Mouse (Mus musculus): ENCODE data around the gene Fat3. TPM values are rescaled to one million over a fixed set of nuclear protein-coding genes. Genes with fewer than 3 reads are reported as not detected.

Gene Fat3
- total RNA-seq, 2 experiments from 2014 or later = not detected

- no peak for ATAC-seq (replicated peaks; ENCODE audit: poor library complexity, severe bottlenecking)
These were observed 341.7 kb downstream of the Fat3 start for GRCm38 (mm10) chr9:16159366-16159765.

- ATAC-seq (replicated peaks; ENCODE audit: poor library complexity, severe bottlenecking) = no peak
These were observed 347.5 kb downstream of the Fat3 start for GRCm38 (mm10) chr9:16153580-16153930.

- no peak for ATAC-seq (replicated peaks; ENCODE audit: poor library complexity, severe bottlenecking)
These were observed 348.1 kb downstream of the Fat3 start for GRCm38 (mm10) chr9:16152756-16153579.

GRCm38 (mm10) chr9:16150046-16150445 is 351.0 kb downstream of the Fat3 start:
- ATAC-seq (replicated peaks; ENCODE audit: poor library complexity, severe bottlenecking) = no peak

GRCm38 (mm10) chr9:16147735-16148134 is 353.4 kb downstream of the Fat3 start:
- ATAC-seq (replicated peaks; ENCODE audit: poor library complexity, severe bottlenecking) = no peak

DNA sequence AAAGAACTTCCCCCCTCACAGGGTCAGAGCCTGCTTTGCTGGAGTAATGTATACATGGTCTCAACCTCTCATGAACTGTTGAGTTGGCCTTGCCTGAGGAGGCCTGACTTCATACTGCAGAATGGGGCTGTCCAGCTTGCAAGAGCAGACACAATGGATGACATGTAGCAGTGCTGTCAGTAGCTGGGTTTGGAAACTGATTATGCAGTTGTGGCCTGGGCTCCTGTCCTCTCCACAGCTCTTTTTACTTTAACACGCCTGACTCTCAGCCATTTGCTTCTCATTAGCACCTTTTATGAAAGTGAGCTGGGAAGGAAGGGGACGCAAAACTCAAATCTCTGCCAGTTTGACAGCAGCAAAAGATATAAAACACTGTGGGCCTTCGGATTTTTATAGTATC is 356.4 kb downstream of the Fat3 start:
- no peak for ATAC-seq (replicated peaks; ENCODE audit: poor library complexity, severe bottlenecking)

DNA sequence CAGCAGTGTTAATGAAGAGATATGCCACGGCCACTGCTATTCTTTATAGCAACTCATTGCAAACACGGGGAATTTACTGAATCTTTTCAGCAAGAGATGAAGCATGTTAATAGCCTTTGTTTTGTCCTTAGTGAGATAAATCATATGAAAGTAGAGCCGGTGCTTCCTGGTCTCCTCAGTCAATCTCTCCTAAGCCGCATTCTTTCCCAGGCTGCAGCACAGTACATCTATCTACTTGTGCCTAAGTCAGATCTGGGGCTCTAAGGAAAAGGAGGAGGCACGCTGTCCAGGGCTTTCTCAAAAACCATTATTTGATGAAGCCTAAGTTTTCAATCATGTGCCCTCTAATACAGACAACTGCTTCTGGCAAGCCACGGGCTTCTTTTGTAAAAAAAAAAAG is 361.8 kb downstream of the Fat3 start:
- no peak for ATAC-seq (replicated peaks; ENCODE audit: poor library complexity, severe bottlenecking)

GRCm38 (mm10) chr9:16133098-16133497 is 368.0 kb downstream of the Fat3 start:
- no peak for ATAC-seq (replicated peaks; ENCODE audit: poor library complexity, severe bottlenecking)

DNA sequence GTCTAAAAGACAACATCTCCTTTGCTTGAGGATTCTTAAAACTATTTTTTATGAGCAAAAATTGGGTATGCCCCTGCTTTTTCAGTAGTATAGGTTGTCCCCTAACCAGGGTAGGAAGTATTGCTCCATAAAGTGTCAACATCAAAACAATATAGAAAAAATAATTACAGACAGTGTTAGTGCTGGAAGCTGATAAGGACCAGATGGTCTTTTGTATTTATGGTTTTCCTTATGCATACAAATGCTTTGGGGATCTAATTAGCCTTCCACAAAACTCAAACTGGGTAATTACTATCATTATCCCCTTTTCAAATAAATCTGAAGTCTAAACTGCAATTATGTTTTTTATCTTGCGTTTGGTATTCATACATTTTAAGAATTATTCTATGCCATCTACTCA is 368.5 kb downstream of the Fat3 start:
- no peak for ATAC-seq (replicated peaks; ENCODE audit: poor library complexity, severe bottlenecking)

- ATAC-seq (replicated peaks; ENCODE audit: poor library complexity, severe bottlenecking) = no peak
These were observed 379.3 kb downstream of the Fat3 start for GRCm38 (mm10) chr9:16121756-16122155.

DNA sequence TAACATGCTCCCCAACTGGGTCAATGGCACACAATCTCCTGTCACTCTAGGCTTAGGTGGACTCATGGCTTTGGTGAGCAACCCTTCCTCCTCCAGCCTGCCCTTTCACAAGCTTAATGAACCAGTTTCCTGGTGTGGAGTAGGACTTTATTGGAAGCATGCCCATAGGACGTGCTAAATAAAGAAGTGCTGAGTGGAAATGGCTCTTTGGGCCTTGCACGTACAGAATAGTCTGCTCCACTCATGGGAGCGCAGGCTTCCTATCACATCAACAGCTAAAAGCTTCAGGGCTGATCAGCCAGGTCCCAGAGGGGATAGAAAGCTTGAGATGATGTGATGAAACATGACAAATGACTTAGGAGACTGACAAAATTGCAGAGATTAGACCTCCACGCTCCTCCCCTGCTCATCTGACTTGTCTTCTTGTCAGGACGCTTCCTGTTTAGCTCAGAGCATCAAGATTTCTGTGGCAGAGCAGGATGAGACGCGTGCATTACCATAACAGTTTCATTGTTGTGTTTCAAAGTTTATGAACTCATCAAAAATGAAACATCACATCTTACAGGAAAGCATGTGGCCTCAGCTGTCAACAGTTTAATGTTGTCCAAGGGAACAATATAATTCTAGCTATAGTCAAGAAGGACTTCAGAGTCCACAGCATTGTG is 386.1 kb downstream of the Fat3 start:
- ATAC-seq (replicated peaks; ENCODE audit: poor library complexity, severe bottlenecking) = no peak

- peak; percentile 84 for ATAC-seq (replicated peaks; ENCODE audit: poor library complexity, severe bottlenecking)
These were observed 387.0 kb downstream of the Fat3 start for GRCm38 (mm10) chr9:16113936-16114642.

GRCm38 (mm10) chr9:16107900-16108299 is 393.2 kb downstream of the Fat3 start:
- ATAC-seq (replicated peaks; ENCODE audit: poor library complexity, severe bottlenecking) = no peak

DNA sequence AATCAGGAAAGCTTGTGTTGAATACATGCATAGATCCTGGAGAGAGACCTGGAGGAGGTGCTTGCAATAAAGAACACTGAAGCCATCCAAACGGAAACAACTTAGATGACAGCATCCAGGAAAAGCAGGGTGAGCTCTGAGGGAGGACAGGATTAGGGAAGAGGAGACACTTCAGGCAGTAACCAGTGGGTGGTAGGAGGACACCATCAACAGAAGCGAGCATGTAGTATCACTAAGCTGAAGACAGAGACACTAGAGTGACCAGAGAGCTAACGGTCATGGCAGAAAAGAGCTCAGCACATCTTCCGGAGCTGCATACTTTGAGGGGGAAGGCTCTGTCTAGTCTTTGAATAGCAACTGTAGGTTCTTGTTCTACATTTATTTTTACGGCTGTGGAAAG is 393.7 kb downstream of the Fat3 start:
- no peak for ATAC-seq (replicated peaks; ENCODE audit: poor library complexity, severe bottlenecking)

- ATAC-seq (replicated peaks; ENCODE audit: poor library complexity, severe bottlenecking) = no peak
These were observed 402.5 kb downstream of the Fat3 start for GRCm38 (mm10) chr9:16098553-16098952.

DNA sequence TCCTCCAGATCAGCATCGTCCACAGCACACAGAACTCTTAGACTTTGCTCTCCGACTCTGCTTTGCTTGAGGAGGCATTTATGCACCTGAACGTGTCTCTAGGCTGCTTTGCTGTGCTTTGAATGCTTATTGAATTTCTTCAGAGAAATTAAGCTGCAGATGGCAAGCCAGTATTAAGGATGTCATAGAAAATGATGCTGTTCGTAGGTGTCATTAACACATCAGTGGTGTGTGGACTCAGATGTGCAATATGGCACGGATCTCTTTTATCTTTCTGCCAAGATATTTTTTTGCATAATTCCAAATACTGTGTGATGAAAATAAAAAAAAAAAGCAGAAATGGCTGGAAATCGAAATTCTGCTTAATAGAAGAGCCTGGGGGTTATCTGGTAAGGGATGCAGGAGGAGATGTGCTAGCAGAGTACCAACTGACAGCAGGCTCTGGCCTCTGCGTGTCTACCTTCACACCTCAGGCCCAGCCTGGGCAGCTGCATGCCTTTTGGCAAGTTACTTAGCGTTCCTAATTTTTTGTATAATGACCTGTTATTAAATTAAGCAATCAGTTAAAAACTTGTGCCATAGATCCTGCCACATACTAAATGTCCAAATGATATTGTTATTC is 407.9 kb downstream of the Fat3 start:
- ATAC-seq (replicated peaks; ENCODE audit: poor library complexity, severe bottlenecking) = no peak

DNA sequence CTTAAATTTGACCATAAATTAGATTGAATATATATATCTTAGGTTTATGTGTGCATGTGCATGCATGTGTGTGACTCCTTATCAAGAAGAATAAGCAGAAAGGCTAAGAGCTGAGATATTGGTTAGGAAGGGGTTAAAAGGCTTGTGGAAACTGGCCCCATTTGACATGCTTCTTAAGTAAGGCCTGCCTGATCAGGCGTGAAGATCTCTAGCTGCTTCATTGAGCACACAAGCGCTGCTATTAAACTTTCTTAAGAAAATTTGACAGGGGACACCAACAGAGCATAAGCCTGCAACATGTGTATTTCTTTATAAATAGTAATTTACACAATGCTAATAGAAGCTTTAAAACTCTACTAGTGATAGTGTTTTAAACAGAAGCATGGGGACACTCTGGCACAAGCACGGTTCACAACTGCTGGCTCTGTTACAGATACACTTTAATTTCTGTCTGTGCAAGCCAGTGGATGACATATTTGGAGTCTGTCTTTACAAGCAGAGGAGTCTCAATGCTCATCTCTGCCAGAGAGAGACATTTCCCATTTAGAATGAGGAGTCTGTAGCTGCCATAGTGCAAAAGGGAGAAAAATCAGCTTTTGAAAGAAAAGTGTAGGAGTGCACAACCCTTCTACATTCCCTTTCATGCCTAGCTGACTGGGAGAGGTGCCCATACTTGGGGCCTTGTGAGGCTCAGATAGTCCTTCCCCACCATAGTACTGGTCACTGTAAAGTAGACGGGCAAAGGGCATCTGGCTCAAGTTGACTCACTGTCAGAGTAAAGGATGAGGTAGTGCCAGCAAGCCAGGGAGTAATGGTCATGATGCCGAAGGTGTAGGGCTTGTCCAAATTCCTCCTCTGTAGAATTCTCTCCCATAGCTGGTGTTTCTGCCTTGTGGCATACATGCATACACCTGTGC is 408.8 kb downstream of the Fat3 start:
- no peak for ATAC-seq (replicated peaks; ENCODE audit: poor library complexity, severe bottlenecking)

- no peak for ATAC-seq (replicated peaks; ENCODE audit: poor library complexity, severe bottlenecking)
These were observed 421.8 kb downstream of the Fat3 start for GRCm38 (mm10) chr9:16079292-16079691.

- no peak for ATAC-seq (replicated peaks; ENCODE audit: poor library complexity, severe bottlenecking)
These were observed 426.4 kb downstream of the Fat3 start for GRCm38 (mm10) chr9:16074664-16075063.

DNA sequence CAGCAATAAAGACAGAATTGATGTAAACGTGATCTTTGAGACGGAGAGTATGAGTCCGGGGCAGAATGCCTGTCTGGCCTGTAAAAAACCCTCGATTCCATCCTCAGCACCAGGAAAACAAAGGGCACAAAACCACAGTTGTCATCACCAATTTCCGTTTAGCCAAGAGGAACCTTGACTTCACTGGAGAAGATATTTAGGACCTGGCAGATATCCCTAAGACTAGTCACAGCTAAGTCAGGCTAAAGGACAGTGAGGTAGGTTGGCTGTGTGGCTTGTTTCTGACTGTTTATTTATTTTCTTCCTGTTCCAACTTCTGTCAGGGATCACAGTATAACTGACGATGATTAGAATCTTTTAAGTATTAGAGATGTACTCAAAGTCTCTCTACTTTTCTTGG is 427.0 kb downstream of the Fat3 start:
- no peak for ATAC-seq (replicated peaks; ENCODE audit: poor library complexity, severe bottlenecking)

All from granulocyte monocyte progenitor cell, adult 5-6 weeks (primary cell).